8 mouse cellular contexts compared by ENCODE assay signal in genomic region chr3:65317876-65318537, GRCm38 (mm10).
DNase-seq lines count a peak whose midpoint lies in the region; ATAC-seq and TF ChIP-seq lines count a peak whose summit lies in the region.

No protein-coding gene starts in this region.

- H3K4me2 ChIP-seq in hindbrain, embryonic 11.5 days (replicated peaks; ENCODE audit: low read depth, low read length) = no peak overlapping the region
- H3K4me2 ChIP-seq in hindbrain, embryonic 16.5 days (ENCODE audit: low read length) = no peak overlapping the region
- H3K4me2 ChIP-seq in embryonic facial prominence, embryonic 11.5 days (ENCODE audit: low read depth, low read length) = no peak overlapping the region
- no peak overlapping the region for H3K4me2 ChIP-seq in kidney, embryonic 14.5 days (replicated peaks; ENCODE audit: low read depth, low read length)

- ATAC-seq in hindbrain, embryonic 11.5 days (ENCODE audit: low FRiP score) = peak; percentile 27
- ATAC-seq in hindbrain, embryonic 16.5 days = no peak
- 0 out of 2 replicates have a peak, but pooled peaks have one; percentile 23 for ATAC-seq in embryonic facial prominence, embryonic 11.5 days (replicated peaks; ENCODE audit: insufficient number of reproducible peaks, low FRiP score, low TSS enrichment, low read depth)
- 0 out of 2 replicates have a peak, but pooled peaks have one; percentile 43 for ATAC-seq in kidney, embryonic 14.5 days (ENCODE audit: low FRiP score, low TSS enrichment)

- DNase-seq in hindbrain, embryonic 11.5 days (ENCODE audit: low spot score) = peak; percentile 76
- peak; percentile 71 for DNase-seq in ZHBTc4 (ENCODE audit: low read depth, low spot score)
- DNase-seq in embryonic facial prominence, embryonic 11.5 days (ENCODE audit: low spot score) = peak; percentile 78
- peak; percentile 61 for DNase-seq in naive thymus-derived CD4-positive, alpha-beta T cell, adult 2 months (ENCODE audit: low read depth)
- no peak for DNase-seq in frontal cortex, postnatal 25 days (ENCODE audit: low spot score in 2 of 2)

- no peaks in the 10 kb centered on the region for H3K27me3 ChIP-seq in hindbrain, embryonic 11.5 days (ENCODE audit: control insufficient read depth, insufficient read depth, low read length)
- no peaks in the 10 kb centered on the region for H3K27me3 ChIP-seq in hindbrain, embryonic 16.5 days (replicated peaks; ENCODE audit: control insufficient read depth, insufficient read depth, low read length)
- no peaks in the 10 kb centered on the region for H3K27me3 ChIP-seq in C2C12 (ENCODE audit: control insufficient read depth, insufficient read depth, insufficient read length)
- H3K27me3 ChIP-seq in embryonic facial prominence, embryonic 11.5 days (ENCODE audit: control insufficient read depth, insufficient read depth, low read length) = no peaks in the 10 kb centered on the region
- no peaks in the 10 kb centered on the region for H3K27me3 ChIP-seq in kidney, embryonic 14.5 days (ENCODE audit: control insufficient read depth, insufficient read depth, low read length)

- H3K4me1 ChIP-seq in hindbrain, embryonic 11.5 days (replicated peaks; ENCODE audit: control insufficient read depth, insufficient read depth, low read length) = no peaks in the 10 kb centered on the region
- H3K4me1 ChIP-seq in hindbrain, embryonic 16.5 days (ENCODE audit: control insufficient read depth, insufficient read depth, low read depth, low read length) = no peaks in the 10 kb centered on the region
- no peaks in the 10 kb centered on the region for H3K4me1 ChIP-seq in embryonic facial prominence, embryonic 11.5 days (ENCODE audit: control insufficient read depth, insufficient read depth, low read length)
- H3K4me1 ChIP-seq in kidney, embryonic 14.5 days (ENCODE audit: control insufficient read depth, insufficient read depth, low read length) = no peaks in the 10 kb centered on the region

- H3K79me3 ChIP-seq in C2C12 (ENCODE audit: low read depth) = no peaks in the 10 kb centered on the region

- no peaks in the 10 kb centered on the region for H3K79me2 ChIP-seq in C2C12 (ENCODE audit: control insufficient read depth, insufficient read depth)

- no peak overlapping the region for H3K9ac ChIP-seq in hindbrain, embryonic 11.5 days (ENCODE audit: low read depth, low read length)
- H3K9ac ChIP-seq in hindbrain, embryonic 16.5 days (ENCODE audit: low read depth, low read length) = no peak overlapping the region
- H3K9ac ChIP-seq in embryonic facial prominence, embryonic 11.5 days (replicated peaks; ENCODE audit: low read length) = no peak overlapping the region
- H3K9ac ChIP-seq in kidney, embryonic 14.5 days (ENCODE audit: low read depth, low read length) = no peak overlapping the region

- H3K4me3 ChIP-seq in hindbrain, embryonic 11.5 days (ENCODE audit: low read depth, low read length) = no peak overlapping the region
- H3K4me3 ChIP-seq in hindbrain, embryonic 16.5 days (ENCODE audit: low read length) = no peak overlapping the region
- no peak overlapping the region for H3K4me3 ChIP-seq in C2C12 (ENCODE audit: insufficient read depth, poor library complexity, severe bottlenecking)
- H3K4me3 ChIP-seq in embryonic facial prominence, embryonic 11.5 days (ENCODE audit: low read depth, low read length) = no peak overlapping the region
- H3K4me3 ChIP-seq in kidney, embryonic 14.5 days (ENCODE audit: low read length) = no peak overlapping the region

- WGBS in hindbrain, embryonic 11.5 days = 45% methylated on average over 10 of the region's 10 CpGs
- 41% methylated on average over 10 of the region's 10 CpGs for WGBS in hindbrain, embryonic 16.5 days
- WGBS in embryonic facial prominence, embryonic 11.5 days = 39% methylated on average over 10 of the region's 10 CpGs
- 45% methylated on average over 10 of the region's 10 CpGs for WGBS in kidney, embryonic 14.5 days

- H3K27ac ChIP-seq in hindbrain, embryonic 11.5 days (ENCODE audit: low read depth, low read length) = no peak overlapping the region
- no peak overlapping the region for H3K27ac ChIP-seq in hindbrain, embryonic 16.5 days (ENCODE audit: low read depth, low read length)
- no peak overlapping the region for H3K27ac ChIP-seq in embryonic facial prominence, embryonic 11.5 days (replicated peaks; ENCODE audit: low read depth, low read length)
- H3K27ac ChIP-seq in kidney, embryonic 14.5 days (ENCODE audit: low read depth, low read length) = no peak overlapping the region

- no peaks in the 10 kb centered on the region for H3K9me3 ChIP-seq in hindbrain, embryonic 11.5 days (ENCODE audit: control insufficient read depth, low read length)
- no peaks in the 10 kb centered on the region for H3K9me3 ChIP-seq in hindbrain, embryonic 16.5 days (ENCODE audit: control insufficient read depth, low read length)
- no peaks in the 10 kb centered on the region for H3K9me3 ChIP-seq in embryonic facial prominence, embryonic 11.5 days (replicated peaks; ENCODE audit: control insufficient read depth, low read length)
- no peaks in the 10 kb centered on the region for H3K9me3 ChIP-seq in kidney, embryonic 14.5 days (ENCODE audit: control insufficient read depth, low read length)

- no peak overlapping the region for H3ac ChIP-seq in C2C12 (ENCODE audit: control insufficient read depth, insufficient read length, low read depth)

- no peaks in the 10 kb centered on the region for H3K36me3 ChIP-seq in hindbrain, embryonic 11.5 days (ENCODE audit: control insufficient read depth, insufficient read depth, low read length)
- no peaks in the 10 kb centered on the region for H3K36me3 ChIP-seq in hindbrain, embryonic 16.5 days (ENCODE audit: control insufficient read depth, insufficient read depth, low read length)
- no peaks in the 10 kb centered on the region for H3K36me3 ChIP-seq in C2C12 (ENCODE audit: control insufficient read depth, insufficient read depth)
- no peaks in the 10 kb centered on the region for H3K36me3 ChIP-seq in embryonic facial prominence, embryonic 11.5 days (replicated peaks; ENCODE audit: control insufficient read depth, insufficient read depth, low read depth, low read length)
- H3K36me3 ChIP-seq in kidney, embryonic 14.5 days (ENCODE audit: control insufficient read depth, insufficient read depth, low read length) = no peaks in the 10 kb centered on the region

- TF ChIP-seq CTCF in C2C12 (IDR thresholded peaks at IDR 0.05; ENCODE audit: control insufficient read depth, insufficient read depth, insufficient read length) = peak; percentile 28

TF ChIP-seq in C2C12, 6 proteins besides CTCF, POLR2A, EP300 and RAD21:
- TF ChIP-seq FOSL1 (IDR thresholded peaks at IDR 0.05; ENCODE audit: insufficient read depth, low read length, poor library complexity, severe bottlenecking) (no peak), USF1 (IDR thresholded peaks at IDR 0.05; ENCODE audit: low read depth) (no peak), CEBPB (IDR thresholded peaks at IDR 0.05; ENCODE audit: low read depth) (no peak), MAX (IDR thresholded peaks at IDR 0.05) (no peak), MYOG (IDR thresholded peaks at IDR 0.05; ENCODE audit: control insufficient read depth, extremely low read depth, insufficient read length) (no peak), MYOD1 (IDR thresholded peaks at IDR 0.05; ENCODE audit: control insufficient read depth, insufficient read length, low read depth) (no peak)

Comparison
In these comparisons a context has a peak if more than half of its experiments do, and no peak if none do; other contexts are left out.
1. DNase-seq: peak in hindbrain, embryonic 11.5 days (single experiment), ZHBTc4 (single experiment), embryonic facial prominence, embryonic 11.5 days (single experiment) and naive thymus-derived CD4-positive, alpha-beta T cell, adult 2 months (single experiment); none in frontal cortex, postnatal 25 days (0 of 2).